Mouse (Mus musculus) E14TG2a.4 (cell line): ENCODE measurements around the gene Rab11fip4.

Experiments
- CTCF ChIP-seq: conservative IDR thresholded peaks from 2 replicates; pipeline ENCODE4 v1.5.1; 2014; ENCODE audit warnings: low read length
- POU5F1 ChIP-seq: IDR thresholded peaks from 2 replicates; pipeline ENCODE4 v1.6.1; 2014; ENCODE audit warnings: low read length, borderline replicate concordance

GRCm38 (mm10) chr11:79650359-79650835 lies 59.4 kb downstream of the Rab11fip4 start:
- TF ChIP-seq CTCF (no peak), POU5F1 (no peak)
